Mouse (Mus musculus) brain, embryonic 14.5 days (tissue): ENCODE measurements around the gene Hibadh.

ENCODE experiments used
- CTCF ChIP-seq: fragments of 200-500 bp; IDR thresholded peaks from 2 replicates; pipeline ENCODE4 v1.5.1; 2012; ENCODE audit warnings: inconsistent platforms, mild to moderate bottlenecking, moderate library complexity, borderline replicate concordance; ENCODE audit not compliant: insufficient read depth, insufficient read length; ENCODE audit errors: extremely low read depth
- POLR2A ChIP-seq: fragments of 200-500 bp; IDR thresholded peaks from 2 replicates; pipeline ENCODE4 v1.6.1; 2012; ENCODE audit warnings: mild to moderate bottlenecking, inconsistent platforms, borderline replicate concordance; ENCODE audit not compliant: poor library complexity, insufficient read depth, insufficient read length, severe bottlenecking; ENCODE audit errors: extremely low read depth

- TF ChIP-seq CTCF (no peak), POLR2A (no peak)
Observed at GRCm38 (mm10) chr6:52584383-52584782, 55.8 kb downstream of the Hibadh start.
